Mouse (Mus musculus): ENCODE measurements at regions not wholly inside any gene's neighbourhood (a gene's known extent, or its start where the extent isn't known, plus 50 kb on each side); places are given as distances from the start of the nearest gene placed in this dataset.
A peak's percentile ranks its signal among the peaks of the same experiment; 100 is the strongest.

- Histone ChIP-seq H3K9ac (ENCODE audit: low read length) (no peak overlapping the region), H3K4me3 (ENCODE audit: low read depth, low read length) (no peak overlapping the region), H3K9me3 (ENCODE audit: control insufficient read depth, low read length) (no peaks in the 10 kb centered on the region), H3K36me3 (ENCODE audit: control insufficient read depth, insufficient read depth, low read length) (no peaks in the 10 kb centered on the region), H3K4me2 (ENCODE audit: low read depth, low read length, severe bottlenecking) (no peak overlapping the region), H3K27ac (ENCODE audit: low read depth, low read length) (no peak overlapping the region), H3K27me3 (ENCODE audit: control insufficient read depth, insufficient read depth, low read length) (no peaks in the 10 kb centered on the region), H3K4me1 (replicated peaks; ENCODE audit: control insufficient read depth, insufficient read depth, low read length) (no peaks in the 10 kb centered on the region)
- DNase-seq (ENCODE audit: low spot score) (peak; percentile 56), ATAC-seq (replicated peaks; ENCODE audit: low FRiP score) (no peak)
- WGBS = 70% methylated on average over 1 of the region's 1 CpGs
Measured at GRCm38 (mm10) chr10:55767571-55767970, 339.1 kb upstream of the Msl3l2 start.

DNA sequence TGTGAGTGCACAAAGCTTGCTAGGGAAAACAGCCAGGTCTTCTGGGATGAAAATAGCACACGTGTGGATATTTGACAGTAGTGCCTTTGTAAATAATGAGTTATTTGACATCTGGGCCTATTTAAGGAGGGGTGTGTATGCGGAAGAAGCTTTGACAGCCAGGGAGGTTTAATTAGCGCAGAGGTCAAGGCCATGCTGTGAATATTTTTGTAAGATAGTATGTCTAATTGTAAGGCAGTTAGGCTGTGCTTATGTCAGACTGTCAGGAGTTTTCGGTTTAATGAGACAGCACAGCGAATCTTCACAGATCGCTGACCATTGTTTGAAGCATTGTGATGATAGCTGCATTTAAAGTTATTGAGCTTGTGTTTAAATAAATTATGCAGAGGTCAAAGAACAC is 337.1 kb upstream of the Msl3l2 start:
- Histone ChIP-seq H3K4me3 (ENCODE audit: low read depth, low read length) (no peak overlapping the region), H3K36me3 (ENCODE audit: control insufficient read depth, insufficient read depth, low read length) (no peaks in the 10 kb centered on the region), H3K4me1 (replicated peaks; ENCODE audit: control insufficient read depth, insufficient read depth, low read length) (no peaks in the 10 kb centered on the region), H3K9ac (ENCODE audit: low read length) (no peak overlapping the region), H3K27ac (ENCODE audit: low read depth, low read length) (no peak overlapping the region), H3K4me2 (ENCODE audit: low read depth, low read length, severe bottlenecking) (no peak overlapping the region), H3K9me3 (ENCODE audit: control insufficient read depth, low read length) (no peaks in the 10 kb centered on the region), H3K27me3 (ENCODE audit: control insufficient read depth, insufficient read depth, low read length) (no peaks in the 10 kb centered on the region)
- 56% methylated on average over 6 of the region's 6 CpGs for WGBS
- DNase-seq (ENCODE audit: low spot score) = no peak
- peak; percentile 63; the same call in 1 of the 2 replicates for ATAC-seq (replicated peaks; ENCODE audit: low FRiP score)

GRCm38 (mm10) chr10:55782674-55783469 is 323.8 kb upstream of the Msl3l2 start:
- no peak overlapping the region for H3K27ac ChIP-seq (ENCODE audit: low read depth, low read length)
- H3K27me3 ChIP-seq (ENCODE audit: control insufficient read depth, insufficient read depth, low read length) = no peaks in the 10 kb centered on the region
- H3K4me2 ChIP-seq (ENCODE audit: low read depth, low read length, severe bottlenecking) = no peak overlapping the region
- ATAC-seq (replicated peaks; ENCODE audit: low FRiP score) (no peak), DNase-seq (ENCODE audit: low spot score) (no peak)
- H3K36me3 ChIP-seq (ENCODE audit: control insufficient read depth, insufficient read depth, low read length) = no peaks in the 10 kb centered on the region
- H3K4me3 ChIP-seq (ENCODE audit: low read depth, low read length) = no peak overlapping the region
- no peak overlapping the region for H3K9ac ChIP-seq (ENCODE audit: low read length)
- no peaks in the 10 kb centered on the region for H3K4me1 ChIP-seq (replicated peaks; ENCODE audit: control insufficient read depth, insufficient read depth, low read length)
- 89% methylated on average over 2 of the region's 2 CpGs for WGBS
- no peaks in the 10 kb centered on the region for H3K9me3 ChIP-seq (ENCODE audit: control insufficient read depth, low read length)

- no peaks in the 10 kb centered on the region for H3K9me3 ChIP-seq (ENCODE audit: control insufficient read depth, low read length)
- no peaks in the 10 kb centered on the region for H3K27me3 ChIP-seq (ENCODE audit: control insufficient read depth, insufficient read depth, low read length)
- no peak overlapping the region for H3K4me2 ChIP-seq (ENCODE audit: low read depth, low read length, severe bottlenecking)
- ATAC-seq (replicated peaks; ENCODE audit: low FRiP score) = no peak
- WGBS = 82% methylated on average over 2 of the region's 2 CpGs
- no peak overlapping the region for H3K9ac ChIP-seq (ENCODE audit: low read length)
- peak; percentile 47 for DNase-seq (ENCODE audit: low spot score)
- no peaks in the 10 kb centered on the region for H3K4me1 ChIP-seq (replicated peaks; ENCODE audit: control insufficient read depth, insufficient read depth, low read length)
- no peak overlapping the region for H3K4me3 ChIP-seq (ENCODE audit: low read depth, low read length)
- H3K27ac ChIP-seq (ENCODE audit: low read depth, low read length) = no peak overlapping the region
- H3K36me3 ChIP-seq (ENCODE audit: control insufficient read depth, insufficient read depth, low read length) = no peaks in the 10 kb centered on the region
Measured at GRCm38 (mm10) chr10:55813966-55814365, 292.8 kb upstream of the Msl3l2 start.

DNA sequence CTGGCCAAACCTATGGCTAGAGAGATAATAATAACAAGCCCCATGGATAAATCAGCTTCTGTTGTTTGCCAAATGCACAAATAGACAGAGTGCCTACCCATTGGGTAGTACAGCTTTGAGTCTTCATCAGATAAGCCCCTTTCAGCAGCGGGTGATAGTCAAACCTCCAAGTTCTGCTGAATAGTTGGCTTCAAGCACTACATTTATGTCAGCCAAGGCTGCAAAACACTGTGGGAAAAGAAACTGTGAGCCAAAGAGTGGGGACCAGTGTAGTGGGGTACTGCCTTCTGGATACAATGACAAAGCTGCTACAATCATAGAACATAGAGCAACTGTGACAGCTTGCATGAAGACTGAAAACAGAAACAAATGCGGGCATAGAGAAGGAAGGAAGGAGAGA is 255.4 kb upstream of the Msl3l2 start:
- H3K4me1 ChIP-seq (replicated peaks; ENCODE audit: control insufficient read depth, insufficient read depth, low read length) = no peaks in the 10 kb centered on the region
- DNase-seq (ENCODE audit: low spot score) (no peak), ATAC-seq (replicated peaks; ENCODE audit: low FRiP score) (no peak)
- no peaks in the 10 kb centered on the region for H3K9me3 ChIP-seq (ENCODE audit: control insufficient read depth, low read length)
- H3K36me3 ChIP-seq (ENCODE audit: control insufficient read depth, insufficient read depth, low read length) = no peaks in the 10 kb centered on the region
- no peak overlapping the region for H3K9ac ChIP-seq (ENCODE audit: low read length)
- WGBS = 88% methylated on average over 2 of the region's 2 CpGs
- H3K27me3 ChIP-seq (ENCODE audit: control insufficient read depth, insufficient read depth, low read length) = no peaks in the 10 kb centered on the region
- H3K27ac ChIP-seq (ENCODE audit: low read depth, low read length) = no peak overlapping the region
- H3K4me2 ChIP-seq (ENCODE audit: low read depth, low read length, severe bottlenecking) = no peak overlapping the region
- H3K4me3 ChIP-seq (ENCODE audit: low read depth, low read length) = no peak overlapping the region

- no peak overlapping the region for H3K27ac ChIP-seq (ENCODE audit: low read depth, low read length)
- 84% methylated on average over 3 of the region's 3 CpGs for WGBS
- no peaks in the 10 kb centered on the region for H3K36me3 ChIP-seq (ENCODE audit: control insufficient read depth, insufficient read depth, low read length)
- no peak overlapping the region for H3K9ac ChIP-seq (ENCODE audit: low read length)
- H3K27me3 ChIP-seq (ENCODE audit: control insufficient read depth, insufficient read depth, low read length) = no peaks in the 10 kb centered on the region
- DNase-seq (ENCODE audit: low spot score) = no peak
- no peak overlapping the region for H3K4me2 ChIP-seq (ENCODE audit: low read depth, low read length, severe bottlenecking)
- no peak overlapping the region for H3K4me3 ChIP-seq (ENCODE audit: low read depth, low read length)
- no peaks in the 10 kb centered on the region for H3K4me1 ChIP-seq (replicated peaks; ENCODE audit: control insufficient read depth, insufficient read depth, low read length)
- H3K9me3 ChIP-seq (ENCODE audit: control insufficient read depth, low read length) = no peaks in the 10 kb centered on the region
- no peak for ATAC-seq (replicated peaks; ENCODE audit: low FRiP score)
Measured at GRCm38 (mm10) chr10:55892606-55893005, 214.1 kb upstream of the Msl3l2 start.

DNA sequence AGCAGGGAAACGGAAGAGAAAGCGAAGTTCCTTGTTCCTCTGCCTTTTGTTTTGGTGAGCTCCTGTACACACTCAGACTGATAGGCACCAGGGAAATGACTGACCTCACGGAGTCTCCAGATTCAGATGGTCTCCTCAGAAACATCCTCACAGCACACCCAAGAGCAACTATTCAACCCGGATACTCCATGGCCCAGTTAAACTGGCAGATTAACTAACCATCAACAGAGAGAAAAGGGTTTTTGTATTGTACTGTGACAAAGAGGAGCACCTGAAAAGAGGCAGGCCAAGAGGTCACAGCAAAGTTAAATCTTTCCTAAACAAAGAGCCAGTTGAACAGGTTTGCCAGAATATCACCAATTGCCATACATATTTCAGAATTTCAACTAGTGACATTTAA is 177.6 kb upstream of the Msl3l2 start:
- Histone ChIP-seq H3K9me3 (ENCODE audit: control insufficient read depth, low read length) (no peaks in the 10 kb centered on the region), H3K27ac (ENCODE audit: low read depth, low read length) (no peak overlapping the region), H3K4me3 (ENCODE audit: low read depth, low read length) (no peak overlapping the region), H3K27me3 (ENCODE audit: control insufficient read depth, insufficient read depth, low read length) (no peaks in the 10 kb centered on the region), H3K36me3 (ENCODE audit: control insufficient read depth, insufficient read depth, low read length) (no peaks in the 10 kb centered on the region), H3K4me1 (replicated peaks; ENCODE audit: control insufficient read depth, insufficient read depth, low read length) (no peaks in the 10 kb centered on the region), H3K9ac (ENCODE audit: low read length) (no peak overlapping the region), H3K4me2 (ENCODE audit: low read depth, low read length, severe bottlenecking) (no peak overlapping the region)
- DNase-seq (ENCODE audit: low spot score) (no peak), ATAC-seq (replicated peaks; ENCODE audit: low FRiP score) (no peak)
- WGBS = 42% methylated on average over 4 of the region's 4 CpGs

DNA sequence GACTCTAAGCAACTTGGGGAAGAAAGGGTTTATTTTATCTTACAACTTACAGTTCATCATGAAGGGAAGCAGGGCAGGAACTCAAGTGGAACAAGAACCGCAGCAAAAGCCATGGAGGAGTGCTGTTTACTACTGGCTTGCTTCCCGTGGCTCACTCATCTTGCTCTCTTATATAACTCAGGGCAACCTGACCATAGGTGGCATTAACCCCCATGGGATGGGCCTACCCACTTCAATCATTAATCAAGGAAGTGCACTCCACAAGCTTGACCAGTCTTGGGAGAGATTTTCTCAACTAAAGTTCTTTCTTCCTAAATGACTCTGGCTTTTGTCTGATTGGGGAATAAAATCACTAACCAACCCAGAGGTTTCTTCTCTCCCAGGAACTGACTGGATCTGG is 172.7 kb upstream of the Msl3l2 start:
- H3K9me3 ChIP-seq (ENCODE audit: control insufficient read depth, low read length) = no peaks in the 10 kb centered on the region
- H3K36me3 ChIP-seq (ENCODE audit: control insufficient read depth, insufficient read depth, low read length) = no peaks in the 10 kb centered on the region
- WGBS = 64% methylated on average over 2 of the region's 2 CpGs
- no peak overlapping the region for H3K4me2 ChIP-seq (ENCODE audit: low read depth, low read length, severe bottlenecking)
- no peak for ATAC-seq (replicated peaks; ENCODE audit: low FRiP score)
- H3K9ac ChIP-seq (ENCODE audit: low read length) = no peak overlapping the region
- no peak for DNase-seq (ENCODE audit: low spot score)
- no peak overlapping the region for H3K27ac ChIP-seq (ENCODE audit: low read depth, low read length)
- no peak overlapping the region for H3K4me3 ChIP-seq (ENCODE audit: low read depth, low read length)
- H3K4me1 ChIP-seq (replicated peaks; ENCODE audit: control insufficient read depth, insufficient read depth, low read length) = no peaks in the 10 kb centered on the region
- no peaks in the 10 kb centered on the region for H3K27me3 ChIP-seq (ENCODE audit: control insufficient read depth, insufficient read depth, low read length)

- Histone ChIP-seq H3K27ac (ENCODE audit: low read depth, low read length) (no peak overlapping the region), H3K9me3 (ENCODE audit: control insufficient read depth, low read length) (no peaks in the 10 kb centered on the region), H3K4me2 (ENCODE audit: low read depth, low read length, severe bottlenecking) (no peak overlapping the region), H3K4me3 (ENCODE audit: low read depth, low read length) (no peak overlapping the region), H3K9ac (ENCODE audit: low read length) (no peak overlapping the region), H3K27me3 (ENCODE audit: control insufficient read depth, insufficient read depth, low read length) (no peaks in the 10 kb centered on the region), H3K36me3 (ENCODE audit: control insufficient read depth, insufficient read depth, low read length) (no peaks in the 10 kb centered on the region), H3K4me1 (replicated peaks; ENCODE audit: control insufficient read depth, insufficient read depth, low read length) (no peaks in the 10 kb centered on the region)
- WGBS = 90% methylated on average over 2 of the region's 2 CpGs
- no peak for ATAC-seq (replicated peaks; ENCODE audit: low FRiP score)
- DNase-seq (ENCODE audit: low spot score) = no peak
Measured at GRCm38 (mm10) chr10:55935447-55935846, 171.3 kb upstream of the Msl3l2 start.
